Mouse (Mus musculus) urinary bladder, postnatal 25 days (tissue): ENCODE measurements around the gene Fxyd6.

Experiments
- DNase-seq: peaks from one replicate; pipeline ENCODE4 v3.0.0; 2022; ENCODE audit warnings: low spot score

The Fxyd6 gene

GRCm38 (mm10) chr9:45370117-45370561 is at the start of gene Fxyd6:
Gene Fxyd6 (plus strand): TSS chr9:45370185.
- peak; percentile 38 for DNase-seq

- DNase-seq: no peak
Observed at GRCm38 (mm10) chr9:45321465-45321864, 48.5 kb upstream of the Fxyd6 start.

- no peak for DNase-seq
Observed at GRCm38 (mm10) chr9:45321946-45322430, 48.0 kb upstream of the Fxyd6 start.

- no peak for DNase-seq
Observed at GRCm38 (mm10) chr9:45326390-45326789, 43.6 kb upstream of the Fxyd6 start.

- DNase-seq: no peak
Observed at GRCm38 (mm10) chr9:45328263-45328662, 41.7 kb upstream of the Fxyd6 start.

- no peak for DNase-seq
Observed at GRCm38 (mm10) chr9:45329577-45329976, 40.4 kb upstream of the Fxyd6 start.

GRCm38 (mm10) chr9:45337406-45337805 is 32.6 kb upstream of the Fxyd6 start:
- DNase-seq: peak; percentile 40

- DNase-seq: no peak
Observed at GRCm38 (mm10) chr9:45343066-45343465, 26.9 kb upstream of the Fxyd6 start.

- DNase-seq: no peak
Observed at GRCm38 (mm10) chr9:45345516-45345915, 24.5 kb upstream of the Fxyd6 start.

- DNase-seq: no peak
Observed at GRCm38 (mm10) chr9:45346276-45346675, 23.7 kb upstream of the Fxyd6 start.

GRCm38 (mm10) chr9:45348560-45348959 is 21.4 kb upstream of the Fxyd6 start:
- DNase-seq: no peak

GRCm38 (mm10) chr9:45349181-45349580 is 20.8 kb upstream of the Fxyd6 start:
- no peak for DNase-seq

GRCm38 (mm10) chr9:45349851-45350250 is 20.1 kb upstream of the Fxyd6 start:
- no peak for DNase-seq

GRCm38 (mm10) chr9:45355192-45355591 is 14.8 kb upstream of the Fxyd6 start:
- no peak for DNase-seq

GRCm38 (mm10) chr9:45358356-45358755 is 11.6 kb upstream of the Fxyd6 start:
- no peak for DNase-seq

- no peak for DNase-seq
Observed at GRCm38 (mm10) chr9:45362051-45362461, 7.9 kb upstream of the Fxyd6 start.

GRCm38 (mm10) chr9:45363639-45364214 is 6.3 kb upstream of the Fxyd6 start:
- no peak for DNase-seq

GRCm38 (mm10) chr9:45367716-45368115 is 2.3 kb upstream of the Fxyd6 start:
- DNase-seq: no peak

GRCm38 (mm10) chr9:45368341-45368901 is 1.6 kb upstream of the Fxyd6 start:
- DNase-seq: no peak

GRCm38 (mm10) chr9:45370616-45371336 is 791 bp downstream of the Fxyd6 start:
- no peak for DNase-seq

- DNase-seq: no peak
Observed at GRCm38 (mm10) chr9:45371337-45371707, 1.3 kb downstream of the Fxyd6 start.

GRCm38 (mm10) chr9:45373896-45374295 is 3.9 kb downstream of the Fxyd6 start:
- DNase-seq: no peak

- DNase-seq: no peak
Observed at GRCm38 (mm10) chr9:45374988-45375502, 5.1 kb downstream of the Fxyd6 start.
